Mouse (Mus musculus) testis, adult 2 months (tissue): ENCODE measurements around the gene Whamm.

Experiments used
- CTCF ChIP-seq: fragments of 200-500 bp; IDR thresholded peaks from 2 replicates; pipeline ENCODE4 v1.5.1; 2012; ENCODE audit warnings: low read depth, mild to moderate bottlenecking, inconsistent platforms, low read length, moderate library complexity; ENCODE audit not compliant: control insufficient read depth, insufficient read depth, insufficient replicate concordance
- POLR2A ChIP-seq: fragments of 200-500 bp; IDR thresholded peaks from 2 replicates; pipeline ENCODE4 v1.6.1; 2012; ENCODE audit warnings: low read depth, mild to moderate bottlenecking, inconsistent platforms, low read length, moderate library complexity; ENCODE audit not compliant: control insufficient read depth

DNA sequence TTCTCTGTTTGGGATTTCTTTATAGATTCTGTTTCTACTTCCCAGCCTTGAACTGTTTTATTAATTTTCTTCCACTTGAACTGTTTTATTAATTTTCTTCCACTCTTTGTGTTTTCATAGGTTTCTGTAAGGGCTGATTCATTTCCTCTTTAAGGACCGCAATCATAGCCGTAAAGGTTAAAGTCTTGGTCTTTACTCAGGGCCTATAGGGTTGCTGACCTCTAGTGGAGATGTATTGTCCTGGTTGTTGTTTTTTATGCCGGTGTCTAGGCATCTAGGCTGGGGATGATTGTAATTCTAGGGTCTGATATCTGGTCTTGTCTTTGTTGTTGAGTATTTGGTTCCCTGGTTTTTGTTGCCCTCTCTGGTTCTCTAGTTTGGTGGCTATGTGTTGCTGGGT, 12.4 kb downstream of the Whamm start:
- TF ChIP-seq POLR2A (no peak), CTCF (no peak)
